Mouse (Mus musculus) spleen, adult 2 months (tissue): ENCODE results near the gene Klhdc7a. TPM values are rescaled to one million over a fixed set of nuclear protein-coding genes. Genes with fewer than 3 reads are reported as not detected.
"Not testable (repeated sequence)": the region's sequence is repeated elsewhere in the genome, so short reads cannot be mapped to it uniquely, and the experiment has no call there.

Source experiments
- DNase-seq, 2 experiments: peaks; one replicate each; pipeline versions ENCODE4 v3.0.0 to v3.0.0-alpha.2; 2012 to 2021; ENCODE audit warnings: low spot score in 2 of 2, low read depth in 1 of 2
- H3K27ac ChIP-seq: fragments of 200-500 bp; 2 replicates; pipeline ENCODE4 v1.5.1; 2012; ENCODE audit warnings: low read length, inconsistent platforms; ENCODE audit not compliant: insufficient read depth
- H3K27me3 ChIP-seq: fragments of 200-500 bp; 2 replicates; pipeline ENCODE4 v1.6.1; 2012; ENCODE audit warnings: mild to moderate bottlenecking, moderate library complexity, low read length, inconsistent platforms; ENCODE audit not compliant: control insufficient read depth, insufficient read depth
- H3K36me3 ChIP-seq: fragments of 200-500 bp; 2 replicates; pipeline ENCODE4 v1.6.1; 2012; ENCODE audit warnings: mild to moderate bottlenecking, low read length, inconsistent platforms; ENCODE audit not compliant: control insufficient read depth, insufficient read depth
- H3K4me1 ChIP-seq: fragments of 200-500 bp; 2 replicates; pipeline ENCODE4 v1.6.1; 2011; ENCODE audit warnings: inconsistent platforms; ENCODE audit not compliant: control insufficient read depth, insufficient read depth, insufficient read length
- H3K4me3 ChIP-seq: fragments of 200-500 bp; 2 replicates; pipeline ENCODE4 v1.5.1; 2011; ENCODE audit warnings: mild to moderate bottlenecking, inconsistent platforms; ENCODE audit not compliant: insufficient read depth, insufficient read length; ENCODE audit errors: extremely low read depth
- CTCF ChIP-seq: fragments of 200-500 bp; IDR thresholded peaks from 2 replicates; pipeline ENCODE4 v1.5.1; 2011; ENCODE audit warnings: mild to moderate bottlenecking, inconsistent platforms; ENCODE audit not compliant: insufficient read depth, insufficient read length, insufficient replicate concordance; ENCODE audit errors: extremely low read depth
- POLR2A ChIP-seq: fragments of 200-500 bp; IDR thresholded peaks from 2 replicates; pipeline ENCODE4 v1.6.1; 2011; ENCODE audit warnings: low read depth, low read length, inconsistent platforms
- WGBS: fragments of 180-500 bp; shearing (Covaris S2); methylation state at CpG from one replicate; pipeline ENCODE4 v1.1.7; 2018; 5-methylcytosine and 5-hydroxymethylcytosine counted together
- polyA plus RNA-seq: library from polyadenylated mRNA; depleted of rRNA; stranded (reverse); fragments of >200 nt; gene quantifications from 2 replicates; pipeline ENCODE4 v1.2.3, GENCODE M21; 2012

Gene Klhdc7a
- polyA plus RNA-seq, 1 experiment: 0.65 TPM

- TF ChIP-seq CTCF: no peak
- TF ChIP-seq POLR2A: no peak
- Histone ChIP-seq H3K27ac (no peak overlapping the region), H3K27me3 (no peaks in the 10 kb centered on the region), H3K4me1 (no peaks in the 10 kb centered on the region), H3K4me3 (no peak overlapping the region), H3K36me3 (no peaks in the 10 kb centered on the region)
- WGBS: 43% methylated on average over 10 of the region's 10 CpGs
- no peak for DNase-seq
These were observed 343 bp downstream of the Klhdc7a start for GRCm38 (mm10) chr4:139967475-139967891.

- Histone ChIP-seq H3K27me3 (no peaks in the 10 kb centered on the region), H3K36me3 (no peaks in the 10 kb centered on the region), H3K4me1 (no peaks in the 10 kb centered on the region), H3K4me3 (no peak overlapping the region), H3K27ac (no peak overlapping the region)
- DNase-seq: no peak
- 60% methylated on average over 3 of the region's 3 CpGs for WGBS
- TF ChIP-seq CTCF (no peak), POLR2A (no peak)
These were observed 845 bp downstream of the Klhdc7a start for GRCm38 (mm10) chr4:139966981-139967380.

- TF ChIP-seq CTCF (no peak), POLR2A (no peak)
- Histone ChIP-seq H3K36me3 (no peaks in the 10 kb centered on the region), H3K4me1 (no peaks in the 10 kb centered on the region), H3K27ac (no peak overlapping the region), H3K4me3 (no peak overlapping the region), H3K27me3 (no peaks in the 10 kb centered on the region)
- DNase-seq: no peak
- WGBS: 91% methylated on average over 28 of the region's 28 CpGs
These were observed 2.1 kb downstream of the Klhdc7a start for GRCm38 (mm10) chr4:139965596-139966185.

GRCm38 (mm10) chr4:139964406-139964805 is 3.4 kb downstream of the Klhdc7a start:
- Histone ChIP-seq H3K27me3 (no peaks in the 10 kb centered on the region), H3K36me3 (no peaks in the 10 kb centered on the region), H3K27ac (no peak overlapping the region), H3K4me3 (no peak overlapping the region), H3K4me1 (no peaks in the 10 kb centered on the region)
- no peak for DNase-seq
- 82% methylated on average over 5 of the region's 5 CpGs for WGBS
- TF ChIP-seq POLR2A (no peak), CTCF (no peak)

- no peak overlapping the region for H3K27ac ChIP-seq
- no peak for DNase-seq
- H3K4me1 ChIP-seq: no peaks in the 10 kb centered on the region
- WGBS: 85% methylated on average over 5 of the region's 5 CpGs
- TF ChIP-seq POLR2A (no peak), CTCF (no peak)
- H3K36me3 ChIP-seq: no peaks in the 10 kb centered on the region
- H3K4me3 ChIP-seq: no peak overlapping the region
- H3K27me3 ChIP-seq: no peaks in the 10 kb centered on the region
These were observed 3.9 kb downstream of the Klhdc7a start for GRCm38 (mm10) chr4:139963911-139964310.

- Histone ChIP-seq H3K27me3 (no peaks in the 10 kb centered on the region), H3K27ac (no peak overlapping the region), H3K4me1 (no peaks in the 10 kb centered on the region), H3K4me3 (no peak overlapping the region), H3K36me3 (no peaks in the 10 kb centered on the region)
- no peak for DNase-seq
- TF ChIP-seq CTCF: no peak
- no peak for TF ChIP-seq POLR2A
- 72% methylated on average over 8 of the region's 8 CpGs for WGBS
These were observed 4.8 kb downstream of the Klhdc7a start for GRCm38 (mm10) chr4:139963059-139963458.

GRCm38 (mm10) chr4:139961816-139962215 is 6.0 kb downstream of the Klhdc7a start:
- no peak for TF ChIP-seq POLR2A
- no peak for TF ChIP-seq CTCF
- Histone ChIP-seq H3K4me1 (no peaks in the 10 kb centered on the region), H3K36me3 (no peaks in the 10 kb centered on the region), H3K27me3 (no peaks in the 10 kb centered on the region), H3K27ac (no peak overlapping the region), H3K4me3 (no peak overlapping the region)
- WGBS: 88% methylated on average over 8 of the region's 8 CpGs
- no peak for DNase-seq

- not testable (repeated sequence) for H3K4me3 ChIP-seq, H3K27me3 ChIP-seq, H3K36me3 ChIP-seq, H3K4me1 ChIP-seq, DNase-seq, H3K27ac ChIP-seq
- 94% methylated on average over 11 of the region's 11 CpGs for WGBS
These were observed 6.5 kb downstream of the Klhdc7a start for GRCm38 (mm10) chr4:139961329-139961728.
